Mouse (Mus musculus): ENCODE results near the gene Mterf4.

GRCm38 (mm10) chr1:93323973-93324372, 18.3 kb upstream of the Mterf4 start:
- no peak for TF ChIP-seq POLR2A (IDR thresholded peaks at IDR 0.05; ENCODE audit: low read depth, low read length)
- no peak for TF ChIP-seq CTCF (IDR thresholded peaks at IDR 0.05; ENCODE audit: extremely low read depth, insufficient read length, insufficient replicate concordance, low read depth, low read length)

Data from small intestine, adult 2 months (tissue).